Mouse (Mus musculus): ENCODE results near the gene Olfr1123. TPM values are rescaled to one million over a fixed set of nuclear protein-coding genes. Genes with fewer than 3 reads are reported as not detected.

Gene Olfr1123
- polyA plus RNA-seq, 1 experiment = not detected

DNA sequence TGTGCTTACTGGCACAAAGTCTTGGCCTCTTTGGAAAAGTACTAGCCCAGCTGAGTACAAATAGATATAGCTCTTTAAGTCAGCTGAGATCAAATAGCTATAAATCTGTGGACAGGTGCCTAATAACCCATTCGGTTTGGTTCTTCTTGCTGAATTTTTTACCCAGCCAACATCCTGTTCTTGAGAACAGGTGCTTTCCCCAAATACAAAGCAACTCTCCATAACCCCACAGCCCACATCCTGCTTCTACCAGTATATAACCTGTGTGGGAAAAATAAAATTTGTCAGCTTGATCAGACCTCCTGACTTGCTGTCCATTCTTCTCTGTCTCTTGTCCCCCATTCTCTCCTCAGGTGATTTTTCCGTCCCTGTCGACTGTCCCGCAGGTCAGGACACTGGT lies 45.3 kb downstream of the Olfr1123 start:
- no peak overlapping the region for H3K27ac ChIP-seq (ENCODE audit: insufficient read depth, low read length)
- H3K4me1 ChIP-seq (ENCODE audit: control insufficient read depth, insufficient read depth, low read length) = no peaks in the 10 kb centered on the region
- no peak overlapping the region for H3K4me3 ChIP-seq (ENCODE audit: insufficient read depth, low read length)
- TF ChIP-seq POLR2A (IDR thresholded peaks at IDR 0.05; ENCODE audit: extremely low read depth, insufficient read depth, low read length) (no peak), CTCF (IDR thresholded peaks at IDR 0.05; ENCODE audit: extremely low read depth, insufficient read depth, low read length) (no peak)

Other genes starting within 250 kb of the Olfr1123 start
- gene Olfr1112, start 228.8 kb upstream of the Olfr1123 start, polyA plus RNA-seq (2012; rRNA removed) = not detected in 2 replicates
- not detected in 2 replicates for gene Olfr1113, start 207.7 kb upstream of the Olfr1123 start, polyA plus RNA-seq (2012; rRNA removed)
- not detected in 2 replicates for gene Olfr1115, start 168.6 kb upstream of the Olfr1123 start, polyA plus RNA-seq (2012; rRNA removed)
- gene Olfr1116, start 149.1 kb upstream of the Olfr1123 start, polyA plus RNA-seq (2012; rRNA removed) = not detected in 2 replicates
- gene Olfr1118, start 109.1 kb upstream of the Olfr1123 start, polyA plus RNA-seq (2012; rRNA removed) = not detected in 2 replicates
- gene Olfr1120, start 61.8 kb upstream of the Olfr1123 start, polyA plus RNA-seq (2012; rRNA removed) = not detected in 2 replicates
- gene Olfr1121, start 46.7 kb upstream of the Olfr1123 start, polyA plus RNA-seq (2012; rRNA removed) = not detected in 2 replicates
- not detected in 2 replicates for gene Olfr1122, start 30.8 kb upstream of the Olfr1123 start, polyA plus RNA-seq (2012; rRNA removed)
- not detected in 2 replicates for gene Olfr1124, start 13.6 kb downstream of the Olfr1123 start, polyA plus RNA-seq (2012; rRNA removed)
- not detected in 2 replicates for gene Olfr1126, start 37.3 kb downstream of the Olfr1123 start, polyA plus RNA-seq (2012; rRNA removed)
- gene Pramel7, start 80.5 kb downstream of the Olfr1123 start, polyA plus RNA-seq (2012; rRNA removed) = not detected in 2 replicates
- gene Pramel6, start 89.9 kb downstream of the Olfr1123 start, polyA plus RNA-seq (2012; rRNA removed) = not detected in 2 replicates
- gene Olfr153, start 115.2 kb downstream of the Olfr1123 start, polyA plus RNA-seq (2012; rRNA removed) = not detected in 2 replicates
- gene Olfr1128, start 128.9 kb downstream of the Olfr1123 start, polyA plus RNA-seq (2012; rRNA removed) = not detected in 2 replicates
- gene Olfr1129, start 157.3 kb downstream of the Olfr1123 start, polyA plus RNA-seq (2012; rRNA removed) = not detected in 2 replicates
- not detected in 2 replicates for gene Olfr1130, start 189.6 kb downstream of the Olfr1123 start, polyA plus RNA-seq (2012; rRNA removed)
- not detected in 2 replicates for gene Olfr1131, start 210.5 kb downstream of the Olfr1123 start, polyA plus RNA-seq (2012; rRNA removed)
- not detected in 2 replicates for gene Olfr1132, start 220.9 kb downstream of the Olfr1123 start, polyA plus RNA-seq (2012; rRNA removed)
- not detected in 2 replicates for gene Olfr1133, start 230.7 kb downstream of the Olfr1123 start, polyA plus RNA-seq (2012; rRNA removed)
- gene Olfr1134, start 241.8 kb downstream of the Olfr1123 start, polyA plus RNA-seq (2012; rRNA removed) = not detected in 2 replicates